Mouse (Mus musculus): ENCODE measurements around the gene Fam71e2. TPM values are rescaled to one million over a fixed set of nuclear protein-coding genes. Genes with fewer than 3 reads are reported as not detected.
"Not testable (repeated sequence)": the region's sequence is repeated elsewhere in the genome, so short reads cannot be mapped to it uniquely, and the experiment has no call there.

The Fam71e2 gene
- not detected for total RNA-seq (2021)
- long read RNA-seq, experiment 1 = 0 reads
- long read RNA-seq, experiment 2 = 0 reads

- no peak for DNase-seq
- intact Hi-C loops (cut with DNase I; ENCODE audit: low total_unique reads) = no loop called here
Measured at GRCm38 (mm10) chr7:4771202-4771601, at the start of gene Fam71e2. Fam71e2 (minus strand) TSS chr7:4771302.

- DNase-seq = no peak
- intact Hi-C loops (cut with DNase I; ENCODE audit: low total_unique reads) = no loop called here
Measured at GRCm38 (mm10) chr7:4816559-4816958, 45.5 kb upstream of the Fam71e2 start.

GRCm38 (mm10) chr7:4813105-4813791, 42.1 kb upstream of the Fam71e2 start:
- no peak for DNase-seq
- intact Hi-C loops (cut with DNase I; ENCODE audit: low total_unique reads) = no loop called here

GRCm38 (mm10) chr7:4812303-4813104, 41.4 kb upstream of the Fam71e2 start, which contains the start of gene Ube2s:
Ube2s (minus strand) TSS chr7:4812590.
- DNase-seq = peak; percentile 99
- intact Hi-C loops (cut with DNase I; ENCODE audit: low total_unique reads) = no loop called here

- DNase-seq = peak; percentile 40
- intact Hi-C loops (cut with DNase I; ENCODE audit: low total_unique reads) = no loop called here
Measured at GRCm38 (mm10) chr7:4811842-4812302, 40.8 kb upstream of the Fam71e2 start.

GRCm38 (mm10) chr7:4811131-4811530, 40.0 kb upstream of the Fam71e2 start:
- DNase-seq; intact Hi-C loops (cut with DNase I; ENCODE audit: low total_unique reads): not testable (repeated sequence)

- intact Hi-C loops (cut with DNase I; ENCODE audit: low total_unique reads) = loop anchor here (10.0 kb wide), 2 partner anchors 182 to 252 kb away; no protein-coding TSS in a partner anchor
- no peak for DNase-seq
Measured at GRCm38 (mm10) chr7:4806716-4807115, 35.6 kb upstream of the Fam71e2 start.

- intact Hi-C loops (cut with DNase I; ENCODE audit: low total_unique reads) = loop anchor here (10.0 kb wide), 2 partner anchors 177 to 247 kb away; no protein-coding TSS in a partner anchor
- DNase-seq = no peak
Measured at GRCm38 (mm10) chr7:4802247-4802646, 31.1 kb upstream of the Fam71e2 start.

GRCm38 (mm10) chr7:4795767-4796433, 24.8 kb upstream of the Fam71e2 start:
- intact Hi-C loops (cut with DNase I; ENCODE audit: low total_unique reads) = no loop called here
- DNase-seq = no peak

GRCm38 (mm10) chr7:4794631-4795168, 23.6 kb upstream of the Fam71e2 start:
- intact Hi-C loops (cut with DNase I; ENCODE audit: low total_unique reads) = no loop called here
- no peak for DNase-seq

GRCm38 (mm10) chr7:4793674-4794073, 22.6 kb upstream of the Fam71e2 start:
- intact Hi-C loops (cut with DNase I; ENCODE audit: low total_unique reads) = no loop called here
- DNase-seq = no peak

- DNase-seq; intact Hi-C loops (cut with DNase I; ENCODE audit: low total_unique reads): not testable (repeated sequence)
Measured at GRCm38 (mm10) chr7:4793248-4793647, 22.1 kb upstream of the Fam71e2 start.

- DNase-seq = peak; percentile 95
Measured at GRCm38 (mm10) chr7:4792278-4793212, 21.4 kb upstream of the Fam71e2 start, which contains the start of gene Rpl28. Rpl28 (plus strand) TSS chr7:4792874.

GRCm38 (mm10) chr7:4789436-4789935, 18.4 kb upstream of the Fam71e2 start, which contains the start of gene Tmem238:
Tmem238 (minus strand) TSS chr7:4789656.
- intact Hi-C loops (cut with DNase I; ENCODE audit: low total_unique reads) = loop anchor here (5.0 kb wide), 1 partner anchor 87 kb away; no protein-coding TSS in a partner anchor
- DNase-seq = peak; percentile 74

More at GRCm38 (mm10) chr7:4792278-4793212, 21.4 kb upstream of the Fam71e2 start, which contains the start of gene Rpl28:
- intact Hi-C loops (cut with DNase I; ENCODE audit: low total_unique reads) = no loop called here

- peak; percentile 64 for DNase-seq
- intact Hi-C loops (cut with DNase I; ENCODE audit: low total_unique reads) = loop anchor here (5.0 kb wide), 1 partner anchor 86 kb away; no protein-coding TSS in a partner anchor
Measured at GRCm38 (mm10) chr7:4788499-4789435, 17.7 kb upstream of the Fam71e2 start.

GRCm38 (mm10) chr7:4783667-4784268, 12.7 kb upstream of the Fam71e2 start:
- intact Hi-C loops (cut with DNase I; ENCODE audit: low total_unique reads) = loop anchor here (5.0 kb wide), 1 partner anchor 41 kb away; the partner anchor contains the start of gene Kmt5c
- DNase-seq = no peak

Measured in gastrocnemius, postnatal 14 days (tissue).